Mouse (Mus musculus) v-Abl transformed pro-B cells (cell line): ENCODE data around the gene Gm17521.
"Not testable (repeated sequence)": the region's sequence is repeated elsewhere in the genome, so short reads cannot be mapped to it uniquely, and the experiment has no call there.

Source experiments
- in situ Hi-C, 2 experiments: fragments of 400-800 bp; cut with MboI; formaldehyde crosslinking; loops; one replicate each; pipeline ENCODE4 v1.15.1; 2025; ENCODE audit not compliant: unreplicated experiment in 2 of 2

The Gm17521 gene

DNA sequence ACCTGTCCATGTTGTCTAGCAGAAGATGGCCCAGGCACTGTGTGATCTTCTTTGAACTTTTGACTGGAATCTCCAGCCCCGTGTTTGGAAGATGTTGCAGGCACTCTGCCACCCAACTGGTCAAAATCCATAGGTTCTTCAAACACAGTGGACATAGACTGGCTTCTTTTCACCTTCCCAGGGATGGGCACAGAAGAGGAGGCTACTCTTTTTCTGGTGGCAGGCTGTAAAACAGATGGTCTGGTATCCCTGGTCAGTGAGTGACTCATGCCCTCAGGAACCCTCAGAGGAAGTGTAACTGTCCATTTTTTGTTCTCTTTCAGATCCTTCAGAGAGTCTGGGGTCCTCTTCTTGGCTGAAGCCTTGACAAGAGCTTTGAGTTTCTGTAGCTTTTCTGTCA lies at the start of gene Gm17521:
Gm17521 (minus strand) TSS at position 101 of the 400 bp plus-strand sequence.
- in situ Hi-C loops = not testable (repeated sequence)

DNA sequence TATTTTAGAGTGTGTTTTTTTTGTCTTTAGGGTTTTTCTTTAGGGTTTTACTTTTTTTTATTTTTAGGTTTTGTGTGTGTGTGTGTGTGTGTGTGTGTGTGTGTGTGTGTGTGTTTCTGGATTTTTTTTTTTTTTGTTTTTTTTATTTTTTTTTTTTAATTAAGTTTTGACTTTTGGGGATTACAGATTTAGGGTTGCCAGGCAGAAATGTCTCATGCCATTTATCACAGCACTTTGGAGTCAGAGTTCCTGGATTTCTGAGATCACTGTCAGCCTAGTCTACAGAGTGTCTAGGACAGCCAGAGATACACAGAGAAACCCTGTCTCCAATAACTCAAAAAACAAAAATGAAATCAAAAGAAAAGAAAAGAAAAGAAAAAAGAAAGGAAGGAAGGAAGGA lies 14.5 kb upstream of the Gm17521 start:
- in situ Hi-C loops = no loop called here

DNA sequence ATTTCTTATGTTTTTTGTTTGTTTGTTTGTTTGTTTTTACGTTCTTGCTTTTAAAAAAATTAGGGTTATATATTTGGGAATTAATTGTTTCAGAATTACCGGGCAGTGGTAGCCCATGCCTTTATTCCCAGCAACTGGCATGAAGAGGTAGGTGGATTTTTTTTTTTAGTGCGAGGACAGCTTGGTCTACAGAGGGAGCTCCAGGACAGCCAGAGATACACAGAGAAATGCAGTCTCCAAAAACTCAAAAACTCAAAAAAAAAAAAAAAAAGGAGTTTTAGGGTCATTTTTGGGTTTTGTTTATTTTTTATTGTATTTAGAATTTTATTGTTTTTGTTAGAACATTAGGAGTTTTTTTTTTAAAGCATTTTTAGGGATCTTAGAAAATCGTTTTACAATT lies 14.0 kb upstream of the Gm17521 start:
- in situ Hi-C loops = no loop called here
